Mouse (Mus musculus) heart, embryonic 15.5 days (tissue): ENCODE data around the gene Rpl36. TPM values are rescaled to one million over a fixed set of nuclear protein-coding genes. Genes with fewer than 3 reads are reported as not detected.

ENCODE experiments used
- ATAC-seq: fragments of 200-750 bp; cut with Nextera tagmentation; replicated peaks from 2 replicates; pipeline ENCODE4 v1.8.0; 2017; ENCODE audit warnings: low read depth, moderate TSS enrichment; ENCODE audit not compliant: insufficient number of reproducible peaks, insufficient read depth, low FRiP score
- H3K27ac ChIP-seq: fragments of 300-500 bp; sonication (generic); 2 replicates; pipeline ENCODE4 v1.5.1; 2015; ENCODE audit warnings: mild to moderate bottlenecking, inconsistent platforms
- H3K27me3 ChIP-seq: fragments of 300-500 bp; sonication (generic); 2 replicates; pipeline ENCODE4 v1.6.1; 2015; ENCODE audit warnings: inconsistent platforms
- H3K36me3 ChIP-seq: fragments of 300-500 bp; sonication (generic); 2 replicates; pipeline ENCODE4 v1.6.1; 2015; ENCODE audit warnings: mild to moderate bottlenecking, inconsistent platforms
- H3K4me1 ChIP-seq: fragments of 300-500 bp; sonication (generic); replicated peaks from 2 replicates; pipeline ENCODE4 v1.6.1; 2015; ENCODE audit warnings: inconsistent platforms
- H3K4me2 ChIP-seq: fragments of 300-500 bp; sonication (generic); 2 replicates; pipeline ENCODE4 v1.6.1; 2015; ENCODE audit warnings: inconsistent platforms, mild to moderate bottlenecking, moderate library complexity
- H3K4me3 ChIP-seq: fragments of 300-500 bp; sonication (generic); 2 replicates; pipeline ENCODE4 v1.5.1; 2015; ENCODE audit warnings: mild to moderate bottlenecking, inconsistent platforms
- H3K9ac ChIP-seq: fragments of 300-500 bp; sonication (generic); 2 replicates; pipeline ENCODE4 v1.6.1; 2015; ENCODE audit warnings: mild to moderate bottlenecking, inconsistent platforms
- H3K9me3 ChIP-seq: fragments of 300-500 bp; sonication (generic); replicated peaks from 2 replicates; pipeline ENCODE4 v1.6.1; 2016; ENCODE audit warnings: inconsistent platforms
- WGBS: fragments of 180-500 bp; shearing (Covaris S2); methylation state at CpG from one replicate; pipeline ENCODE4 v1.1.7; 2015; ENCODE audit warnings: mixed read lengths; 5-methylcytosine and 5-hydroxymethylcytosine counted together
- polyA plus RNA-seq: library from polyadenylated mRNA; unstranded; fragments of >200 nt; fragmentation: Nextera tagmentation; extraction: Ambion mirVana; gene quantifications from 2 replicates; pipeline ENCODE4 v1.2.1, GENCODE M21; 2015

Gene Rpl36
- polyA plus RNA-seq, 1 experiment from 2014 or later: 1,311 TPM

DNA sequence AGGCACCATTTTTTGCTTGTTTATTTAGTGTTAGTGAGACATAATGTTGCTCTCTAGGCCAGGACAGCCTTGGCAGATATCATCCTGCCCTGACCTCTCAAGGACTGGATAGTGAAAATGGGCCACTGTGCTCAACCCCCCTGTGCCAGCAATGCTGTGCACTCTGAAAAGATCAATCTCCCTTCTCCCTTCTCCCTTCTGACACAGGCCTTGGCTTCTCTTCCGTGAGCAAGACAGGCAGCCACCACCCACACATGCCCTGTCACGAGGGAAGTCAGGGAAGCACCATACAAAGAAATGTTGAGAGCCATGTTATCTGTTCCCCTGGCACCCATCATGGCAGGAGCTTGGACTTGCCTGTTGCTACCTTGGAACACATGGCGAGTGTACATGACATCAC lies 42.1 kb downstream of the Rpl36 start:
- Histone ChIP-seq H3K27ac (no peak overlapping the region), H3K4me1 (no peaks in the 10 kb centered on the region), H3K4me3 (no peak overlapping the region), H3K9me3 (no peaks in the 10 kb centered on the region), H3K27me3 (no peaks in the 10 kb centered on the region), H3K36me3 (no peaks in the 10 kb centered on the region), H3K9ac (no peak overlapping the region), H3K4me2 (no peak overlapping the region)
- no peak for ATAC-seq
- 68% methylated on average over 3 of the region's 3 CpGs for WGBS

DNA sequence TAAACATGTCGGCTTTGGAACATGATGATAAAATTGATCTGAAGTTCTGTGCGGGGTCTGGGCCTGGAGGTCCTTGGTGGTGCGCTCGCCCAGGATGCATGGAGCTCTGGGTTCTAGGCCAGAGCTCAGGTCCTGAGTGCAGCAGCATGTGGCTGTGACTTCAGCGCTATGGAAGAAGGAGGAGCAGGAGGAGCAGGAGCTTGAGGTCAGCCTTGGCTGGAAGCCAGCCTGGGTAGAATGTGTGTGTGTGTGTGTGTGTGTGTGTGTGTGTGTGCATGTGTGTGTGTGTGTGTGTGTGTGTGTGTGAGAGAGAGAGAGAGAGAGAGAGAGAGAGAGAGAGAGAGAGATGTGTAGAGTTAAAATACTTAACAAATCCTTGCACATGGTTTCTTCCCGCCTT lies 43.0 kb downstream of the Rpl36 start:
- Histone ChIP-seq H3K4me2 (no peak overlapping the region), H3K4me1 (no peaks in the 10 kb centered on the region), H3K4me3 (no peak overlapping the region), H3K36me3 (no peaks in the 10 kb centered on the region), H3K27ac (no peak overlapping the region), H3K9ac (no peak overlapping the region), H3K9me3 (no peaks in the 10 kb centered on the region), H3K27me3 (no peaks in the 10 kb centered on the region)
- no peak for ATAC-seq
- WGBS: 72% methylated on average over 6 of the region's 6 CpGs

DNA sequence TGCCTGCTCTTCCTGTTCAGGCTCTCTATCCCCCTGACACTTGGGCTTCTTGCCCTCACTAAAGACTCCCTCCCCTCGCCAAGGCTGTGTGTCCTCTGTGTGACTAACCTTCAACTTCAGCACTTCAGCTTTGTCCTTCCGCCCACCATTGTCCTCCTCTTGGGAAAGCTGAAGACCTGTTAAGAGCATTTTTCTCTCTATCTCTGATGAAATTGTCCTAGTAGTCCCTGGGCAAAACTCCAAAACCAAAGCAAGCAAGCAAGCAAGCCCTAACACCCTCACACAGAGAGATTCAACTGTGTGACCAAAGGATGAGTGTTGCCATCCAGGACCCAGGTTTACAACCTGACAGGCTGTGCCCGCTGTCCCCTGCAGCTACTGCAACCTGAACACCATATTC lies 50.4 kb downstream of the Rpl36 start:
- H3K9me3 ChIP-seq: no peaks in the 10 kb centered on the region
- H3K9ac ChIP-seq: no peak overlapping the region
- 53% methylated on average over 3 of the region's 3 CpGs for WGBS
- H3K4me1 ChIP-seq: peaks cover 15% of the 10 kb centered on the region
- no peak overlapping the region for H3K4me3 ChIP-seq
- ATAC-seq: no peak
- no peak overlapping the region for H3K27ac ChIP-seq
- no peaks in the 10 kb centered on the region for H3K27me3 ChIP-seq
- H3K36me3 ChIP-seq: no peaks in the 10 kb centered on the region
- H3K4me2 ChIP-seq: no peak overlapping the region; the same call in 1 of the 2 replicates

Other genes with a start within 250 kb of the Rpl36 start
- 37.6 and 62.0 TPM in 2 replicates for gene Ptprs, start 136.9 kb upstream of the Rpl36 start, polyA plus RNA-seq
- gene Znrf4, start 101.0 kb upstream of the Rpl36 start, polyA plus RNA-seq: not detected in 2 replicates
- 0.23 and 1.0 TPM in 2 replicates for gene Gm20219, start 59.0 kb upstream of the Rpl36 start, polyA plus RNA-seq
- gene Safb2, start 28.8 kb upstream of the Rpl36 start, polyA plus RNA-seq: 52.2 and 63.9 TPM in 2 replicates
- gene Safb, start 28.6 kb upstream of the Rpl36 start, polyA plus RNA-seq: 71.2 and 76.0 TPM in 2 replicates
- 289 and 331 TPM in 2 replicates for gene 2410015M20Rik, start 3.6 kb upstream of the Rpl36 start, polyA plus RNA-seq
- 46.4 and 57.4 TPM in 2 replicates for gene Lonp1, start 13.5 kb downstream of the Rpl36 start, polyA plus RNA-seq
- 0.09 and 0.13 TPM in 2 replicates for gene Catsperd, start 14.7 kb downstream of the Rpl36 start, polyA plus RNA-seq
- 51.9 and 65.2 TPM in 2 replicates for gene Ranbp3, start 59.9 kb downstream of the Rpl36 start, polyA plus RNA-seq
- gene Ndufa11, start 104.4 kb downstream of the Rpl36 start, polyA plus RNA-seq: 912 and 1,025 TPM in 2 replicates
- gene Vmac, start 104.6 kb downstream of the Rpl36 start, polyA plus RNA-seq: 11.6 and 16.5 TPM in 2 replicates
- 19.8 and 25.7 TPM in 2 replicates for gene Nrtn, start 144.1 kb downstream of the Rpl36 start, polyA plus RNA-seq
- gene Dus3l, start 151.3 kb downstream of the Rpl36 start, polyA plus RNA-seq: 28.3 and 37.6 TPM in 2 replicates
- gene Prr22, start 156.8 kb downstream of the Rpl36 start, polyA plus RNA-seq: 0.92 and 1.1 TPM in 2 replicates
- 4.8 and 6.3 TPM in 2 replicates for gene Rfx2, start 217.6 kb downstream of the Rpl36 start, polyA plus RNA-seq